In genomic region chr16:10553858-10554257, GRCm38 (mm10) we compare ENCODE assay signal across 26 mouse cellular contexts.
"Had no signal": no experiment of that assay in that cellular context is flagged by ENCODE, and none has a peak within 500 bp of the region (broad histone marks: within the 10 kb centered on the region; RNA-seq: fewer than 3 reads in every experiment).

No protein-coding gene starts in this region.

- H3K36me3 ChIP-seq: heart, embryonic 13.5 days; heart, embryonic 15.5 days; hindbrain, embryonic 12.5 days; intestine, embryonic 15.5 days; kidney, embryonic 15.5 days; limb, embryonic 13.5 days; liver, embryonic 12.5 days had no signal

- H3K27ac ChIP-seq: gastrocnemius, adult 2 months; heart, adult 2 months; heart, embryonic 13.5 days; heart, embryonic 15.5 days; hindbrain, embryonic 12.5 days; hindbrain, embryonic 14.5 days; intestine, embryonic 15.5 days; kidney, embryonic 15.5 days; kidney, postnatal 0 days; limb, embryonic 13.5 days; limb, embryonic 15.5 days; liver, embryonic 12.5 days had no signal

- ATAC-seq: hindbrain, embryonic 16.5 days; intestine, embryonic 15.5 days; intestine, postnatal 0 days; liver, embryonic 12.5 days had no signal

- DNase-seq: gastrocnemius, adult 2 months; gastrocnemius, postnatal 10 days; gastrocnemius, postnatal 25 days; heart, adult 2 months; heart, postnatal 14 days; heart, postnatal 36 days; kidney, adult 18-20 months; kidney, adult 8-10 months; kidney, postnatal 14 days; kidney, postnatal 36 days; layer of hippocampus, adult 9-11 months; layer of hippocampus, postnatal 36 days; left cerebral cortex, postnatal 4 days had no signal

- H3K4me2 ChIP-seq: heart, embryonic 11.5 days; heart, embryonic 13.5 days; heart, embryonic 15.5 days; hindbrain, embryonic 12.5 days; hindbrain, embryonic 14.5 days; intestine, embryonic 15.5 days; kidney, embryonic 15.5 days; limb, embryonic 13.5 days; limb, embryonic 15.5 days; liver, embryonic 12.5 days had no signal

- H3K27me3 ChIP-seq: heart, embryonic 13.5 days; heart, embryonic 15.5 days; hindbrain, embryonic 12.5 days; intestine, embryonic 15.5 days; kidney, embryonic 15.5 days; limb, embryonic 13.5 days; limb, embryonic 15.5 days; liver, embryonic 12.5 days had no signal

- H3K9ac ChIP-seq: heart, embryonic 13.5 days; heart, embryonic 15.5 days; hindbrain, embryonic 12.5 days; hindbrain, embryonic 14.5 days; intestine, embryonic 15.5 days; kidney, embryonic 15.5 days; limb, embryonic 13.5 days; limb, embryonic 15.5 days; liver, embryonic 12.5 days had no signal

- H3K4me1 ChIP-seq: hindbrain, embryonic 12.5 days; intestine, embryonic 15.5 days; kidney, embryonic 15.5 days; limb, embryonic 13.5 days; limb, embryonic 15.5 days had no signal

- H3K9me3 ChIP-seq: heart, embryonic 13.5 days; heart, embryonic 15.5 days; hindbrain, embryonic 12.5 days; intestine, embryonic 15.5 days; kidney, embryonic 15.5 days; limb, embryonic 13.5 days; limb, embryonic 15.5 days; liver, embryonic 12.5 days had no signal

- H3K4me3 ChIP-seq: gastrocnemius, adult 2 months; heart, adult 2 months; heart, embryonic 13.5 days; heart, embryonic 15.5 days; hindbrain, embryonic 12.5 days; intestine, embryonic 15.5 days; kidney, embryonic 15.5 days; limb, embryonic 13.5 days; limb, embryonic 15.5 days; liver, embryonic 12.5 days had no signal
